Mouse (Mus musculus) lung, adult 2 months (tissue): Measurements from ENCODE around the gene Gm21477. TPM values are rescaled to one million over a fixed set of nuclear protein-coding genes. Genes with fewer than 3 reads are reported as not detected.
"Not testable (repeated sequence)": the region's sequence is repeated elsewhere in the genome, so short reads cannot be mapped to it uniquely, and the experiment has no call there.

ENCODE experiments used
- DNase-seq: peaks from one replicate; pipeline ENCODE4 v3.0.0; 2022
- H3K4me1 ChIP-seq: fragments of 200-500 bp; 2 replicates; pipeline ENCODE4 v1.6.1; 2011; ENCODE audit warnings: low read length; ENCODE audit not compliant: control insufficient read depth, insufficient read depth
- H3K4me3 ChIP-seq: fragments of 200-500 bp; replicated peaks from 2 replicates; pipeline ENCODE3; 2011; ENCODE audit warnings: low read depth, mild to moderate bottlenecking, control low read depth, low read length; ENCODE audit errors: extremely low read depth
- WGBS: fragments of 180-500 bp; shearing (Covaris S2); methylation state at CpG from one replicate; pipeline ENCODE4 v1.1.7; 2018; 5-methylcytosine and 5-hydroxymethylcytosine counted together
- polyA plus RNA-seq: library from polyadenylated mRNA; depleted of rRNA; stranded (reverse); fragments of >200 nt; gene quantifications from 2 replicates; pipeline ENCODE4 v1.2.3, GENCODE M21; 2012; rRNA removed

The Gm21477 gene
- not detected in 2 replicates for polyA plus RNA-seq

- WGBS: no CpG with 5 or more reads among the region's 6 CpGs
- DNase-seq, H3K4me3 ChIP-seq, H3K4me1 ChIP-seq: not testable (repeated sequence)
These were observed at the start of gene Gm21477 for GRCm38 (mm10) chrY:87116521-87116920. Gm21477 (plus strand) TSS chrY:87116821.
